Mouse (Mus musculus) thymus, postnatal 4 days (tissue): ENCODE results near the gene Fgl2.
A peak's percentile ranks its signal among the peaks of the same experiment; 100 is the strongest.
"Not testable (repeated sequence)": the region's sequence is repeated elsewhere in the genome, so short reads cannot be mapped to it uniquely, and the experiment has no call there.

Experiments
- DNase-seq: peaks from one replicate; pipeline ENCODE4 v3.0.0; 2021

Gene Fgl2

DNA sequence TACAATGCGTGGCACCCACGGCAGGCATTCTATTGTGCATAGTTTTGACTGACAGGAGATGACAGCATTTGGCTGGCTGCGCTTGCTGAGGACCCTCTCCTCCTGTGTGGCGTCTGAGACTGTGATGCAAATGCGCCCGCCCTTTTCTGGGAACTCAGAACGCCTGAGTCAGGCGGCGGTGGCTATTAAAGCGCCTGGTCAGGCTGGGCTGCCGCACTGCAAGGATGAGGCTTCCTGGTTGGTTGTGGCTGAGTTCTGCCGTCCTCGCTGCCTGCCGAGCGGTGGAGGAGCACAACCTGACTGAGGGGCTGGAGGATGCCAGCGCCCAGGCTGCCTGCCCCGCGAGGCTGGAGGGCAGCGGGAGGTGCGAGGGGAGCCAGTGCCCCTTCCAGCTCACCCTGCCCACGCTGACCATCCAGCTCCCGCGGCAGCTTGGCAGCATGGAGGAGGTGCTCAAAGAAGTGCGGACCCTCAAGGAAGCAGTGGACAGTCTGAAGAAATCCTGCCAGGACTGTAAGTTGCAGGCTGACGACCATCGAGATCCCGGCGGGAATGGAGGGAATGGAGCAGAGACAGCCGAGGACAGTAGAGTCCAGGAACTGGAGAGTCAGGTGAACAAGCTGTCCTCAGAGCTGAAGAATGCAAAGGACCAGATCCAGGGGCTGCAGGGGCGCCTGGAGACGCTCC lies at the start of gene Fgl2:
Gene Fgl2, plus strand, starts transcription at position 150 of the 687 bp plus-strand sequence.
- peak; percentile 41 for DNase-seq

DNA sequence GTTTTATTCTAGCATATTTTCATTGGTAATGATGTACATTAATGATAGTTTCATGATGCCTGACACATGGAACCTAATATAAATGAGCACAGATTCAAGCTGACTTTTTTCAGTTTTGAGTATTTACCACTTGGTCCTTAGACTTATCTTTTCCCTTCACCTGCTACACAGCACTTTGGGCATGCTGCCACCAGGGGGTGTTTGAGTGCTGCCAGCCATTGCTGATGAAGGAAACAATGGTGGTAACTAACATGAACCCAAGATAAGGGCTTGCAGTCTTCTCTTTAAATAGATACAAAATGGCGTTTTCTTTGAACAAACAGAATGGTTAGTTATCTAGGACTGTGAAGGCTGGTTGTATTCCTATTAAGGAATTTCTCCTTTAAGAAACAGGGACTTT lies 45.9 kb upstream of the Fgl2 start:
- peak; percentile 90 for DNase-seq

DNA sequence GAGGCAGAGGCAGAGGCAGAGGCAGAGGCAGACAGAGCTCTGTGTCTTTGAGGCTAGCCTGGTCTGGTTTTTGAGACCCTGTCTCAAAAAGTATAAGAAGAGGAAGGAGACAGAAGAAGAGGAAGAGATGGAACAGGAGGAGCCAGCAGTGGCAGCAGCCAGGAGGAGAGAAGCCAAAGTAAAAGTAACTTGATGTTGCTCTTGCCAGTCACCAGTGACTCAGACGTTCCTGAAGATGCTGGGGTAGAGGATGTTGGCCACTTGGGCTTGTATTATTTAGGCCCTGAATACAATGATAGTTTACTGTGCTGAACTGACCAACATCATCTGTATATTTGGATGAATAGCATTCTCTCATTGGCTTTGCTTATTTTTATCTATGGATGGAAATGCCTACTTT lies 43.9 kb upstream of the Fgl2 start:
- no peak for DNase-seq

DNA sequence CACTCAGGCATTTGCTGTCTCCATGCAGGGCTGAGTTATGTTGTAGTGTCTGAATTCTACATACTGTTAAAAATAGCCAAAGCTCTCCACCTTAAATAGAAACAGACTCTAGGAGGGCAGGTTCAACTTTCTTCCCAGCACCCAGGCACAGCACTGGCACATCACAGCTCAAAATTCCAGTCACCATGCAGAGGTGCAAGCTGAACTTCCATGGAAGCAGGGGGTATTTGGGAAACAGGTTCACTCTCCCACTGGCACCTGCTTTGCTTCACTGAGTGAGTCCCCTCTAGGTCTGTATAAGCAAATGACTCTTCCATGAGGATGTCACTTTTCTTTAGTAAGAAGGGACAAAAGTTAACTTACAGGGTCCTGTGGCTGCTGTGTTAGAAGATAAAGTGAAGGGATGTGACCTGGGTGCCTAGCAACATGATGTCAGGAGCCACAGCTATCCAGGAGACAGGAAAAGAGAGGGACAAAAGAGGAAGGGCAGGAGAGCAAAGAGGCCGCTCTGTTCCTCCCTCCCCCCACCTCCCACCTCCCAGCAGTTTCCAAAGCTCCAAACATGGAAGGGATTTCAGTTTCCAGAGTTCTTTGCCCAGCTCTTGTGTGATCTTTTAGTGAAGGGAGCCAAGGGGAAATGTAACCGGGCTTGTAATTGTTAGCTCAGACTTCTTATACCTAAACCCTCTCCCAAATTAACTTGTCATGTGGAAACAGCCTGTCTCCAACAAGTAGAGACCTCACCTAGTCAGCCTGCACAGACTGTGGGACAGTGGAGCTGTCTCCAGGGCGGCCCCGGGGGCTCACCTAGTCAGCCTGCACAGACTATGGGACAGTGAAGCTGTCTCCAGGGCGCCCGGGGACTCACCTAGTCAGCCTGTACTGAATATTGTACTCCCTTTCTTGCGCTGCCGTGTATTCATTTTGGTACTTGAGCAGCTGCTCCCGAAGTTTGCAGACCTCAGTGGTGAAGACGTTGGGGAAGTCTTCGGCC lies 42.5 kb upstream of the Fgl2 start:
- DNase-seq = no peak

DNA sequence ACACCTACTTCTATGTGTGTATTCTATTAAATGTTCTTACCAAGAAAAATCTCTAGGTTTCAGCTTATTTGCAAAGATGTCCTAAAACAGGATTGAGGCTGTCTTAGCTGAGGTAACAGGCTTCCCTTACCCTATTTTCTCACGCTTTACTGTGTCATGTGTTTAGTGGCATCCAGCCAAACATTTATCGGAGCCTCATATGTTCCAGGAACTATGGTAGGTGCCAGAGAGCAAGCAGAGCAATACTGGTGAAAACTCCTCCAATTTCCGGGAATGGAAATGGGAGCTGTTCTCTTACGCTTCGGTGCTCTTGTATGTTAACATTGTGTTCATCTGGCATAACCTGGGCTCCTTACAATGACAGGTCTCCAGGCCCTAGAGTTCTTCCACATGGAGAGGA lies 40.8 kb upstream of the Fgl2 start:
- no peak for DNase-seq

DNA sequence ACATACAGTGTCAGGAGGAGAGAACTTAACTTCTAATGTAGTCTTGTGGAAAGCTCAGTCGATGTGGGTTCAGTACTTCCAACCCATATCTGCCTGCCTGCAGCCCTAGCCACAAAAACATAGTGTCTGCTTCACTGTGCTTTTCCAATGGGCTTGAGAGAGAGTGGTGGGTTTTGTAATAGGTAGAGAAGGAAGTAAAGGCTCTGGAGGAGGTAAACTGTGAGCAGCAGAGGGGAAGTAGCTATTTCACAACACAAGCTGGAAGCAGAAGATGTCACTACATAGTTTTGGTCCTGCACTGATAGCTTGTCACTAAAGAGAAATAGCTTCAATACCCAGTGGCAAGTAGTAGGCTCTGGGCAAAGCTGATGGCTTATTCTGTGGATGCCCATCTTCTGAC lies 40.3 kb upstream of the Fgl2 start:
- no peak for DNase-seq

DNA sequence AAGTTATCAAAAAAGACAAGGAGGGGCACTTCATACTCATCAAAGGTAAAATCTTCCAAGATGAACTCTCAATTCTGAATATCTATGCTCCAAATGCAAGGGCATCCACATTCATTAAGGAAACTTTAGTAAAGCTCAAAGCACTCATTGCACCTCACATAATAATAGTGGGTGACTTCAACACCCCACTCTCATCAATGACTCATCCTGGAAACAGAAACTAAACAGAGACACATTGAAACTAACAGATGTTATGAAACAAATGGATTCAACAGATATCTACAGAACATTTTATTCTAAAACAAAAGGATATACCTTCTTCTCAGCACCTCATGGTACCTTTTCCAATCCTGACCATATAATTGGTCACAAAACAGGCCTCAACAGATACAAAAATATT lies 30.2 kb upstream of the Fgl2 start:
- not testable (repeated sequence) for DNase-seq

DNA sequence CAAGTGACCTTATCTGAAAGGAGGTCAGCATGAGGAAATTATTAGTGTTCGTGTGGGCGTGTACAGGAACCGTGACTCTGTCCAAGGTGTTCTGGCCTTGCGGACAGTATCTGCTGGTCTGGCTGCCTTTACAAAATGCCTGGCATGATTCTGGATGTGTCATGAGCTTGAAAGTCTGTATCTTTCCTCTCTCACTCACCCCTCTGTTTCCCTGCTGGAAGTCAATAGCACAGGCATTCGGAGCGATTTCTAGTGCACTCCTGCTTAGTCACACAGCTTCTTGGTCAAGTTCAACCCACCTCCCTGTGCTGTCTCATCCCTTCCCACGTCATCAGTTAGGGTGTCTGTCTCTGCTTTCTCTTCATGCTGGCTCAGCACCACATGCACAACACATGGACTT lies 24.1 kb upstream of the Fgl2 start:
- DNase-seq = no peak

DNA sequence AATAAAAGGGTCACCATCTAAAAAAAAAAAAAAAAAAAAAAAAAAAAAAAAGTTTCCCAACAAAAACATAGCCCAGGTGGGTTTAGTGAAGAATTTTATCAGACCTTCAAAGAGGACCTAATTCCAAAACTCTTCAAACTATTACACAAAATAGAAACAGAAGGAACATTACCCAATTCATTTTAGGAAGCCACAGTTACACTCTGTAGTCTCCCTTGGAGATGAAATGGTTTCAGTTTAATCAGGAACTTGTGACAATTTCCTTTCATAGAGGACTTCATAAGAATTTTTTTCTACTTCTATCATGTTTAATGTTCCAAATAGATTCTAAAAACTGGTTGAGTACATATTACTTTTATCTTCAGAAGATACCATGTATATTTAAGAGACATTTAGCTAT lies 20.8 kb upstream of the Fgl2 start:
- no peak for DNase-seq

DNA sequence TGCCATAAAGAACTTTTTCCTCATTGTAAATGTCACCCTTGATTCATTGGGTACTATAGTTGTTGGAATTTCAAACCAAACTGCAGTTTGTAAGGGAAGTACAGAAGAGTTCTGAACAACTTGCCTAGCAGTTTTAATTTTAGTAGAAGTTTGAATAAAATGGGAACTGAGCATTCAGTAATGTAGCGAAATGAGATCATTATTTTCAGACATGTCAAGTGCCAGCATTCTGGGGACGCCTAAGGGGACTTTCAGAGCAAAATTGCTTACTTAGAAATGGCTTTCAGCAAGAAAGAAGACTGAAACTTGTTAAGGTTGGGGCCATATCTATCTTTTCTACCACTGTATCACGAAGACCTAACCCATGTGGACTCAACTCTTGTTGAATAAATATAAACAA lies 13.8 kb upstream of the Fgl2 start:
- no peak for DNase-seq

DNA sequence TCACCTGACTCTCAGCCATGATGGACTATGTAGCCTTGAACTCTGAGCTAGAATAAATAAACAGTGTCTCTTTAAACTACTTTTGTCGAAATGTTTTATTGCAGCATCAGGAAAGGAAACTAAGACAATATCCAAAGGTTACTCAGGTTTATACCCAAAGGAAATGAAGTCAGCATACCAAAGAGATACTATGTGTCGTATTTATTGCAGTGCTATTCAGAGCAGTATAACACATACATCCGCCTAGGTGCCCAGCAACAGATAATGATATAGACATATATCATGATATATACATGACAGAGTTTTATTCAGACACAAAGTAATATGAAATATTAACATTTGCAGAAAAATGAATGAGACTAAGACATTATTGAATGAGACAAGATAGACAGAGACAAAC lies 9.1 kb upstream of the Fgl2 start:
- DNase-seq = no peak

DNA sequence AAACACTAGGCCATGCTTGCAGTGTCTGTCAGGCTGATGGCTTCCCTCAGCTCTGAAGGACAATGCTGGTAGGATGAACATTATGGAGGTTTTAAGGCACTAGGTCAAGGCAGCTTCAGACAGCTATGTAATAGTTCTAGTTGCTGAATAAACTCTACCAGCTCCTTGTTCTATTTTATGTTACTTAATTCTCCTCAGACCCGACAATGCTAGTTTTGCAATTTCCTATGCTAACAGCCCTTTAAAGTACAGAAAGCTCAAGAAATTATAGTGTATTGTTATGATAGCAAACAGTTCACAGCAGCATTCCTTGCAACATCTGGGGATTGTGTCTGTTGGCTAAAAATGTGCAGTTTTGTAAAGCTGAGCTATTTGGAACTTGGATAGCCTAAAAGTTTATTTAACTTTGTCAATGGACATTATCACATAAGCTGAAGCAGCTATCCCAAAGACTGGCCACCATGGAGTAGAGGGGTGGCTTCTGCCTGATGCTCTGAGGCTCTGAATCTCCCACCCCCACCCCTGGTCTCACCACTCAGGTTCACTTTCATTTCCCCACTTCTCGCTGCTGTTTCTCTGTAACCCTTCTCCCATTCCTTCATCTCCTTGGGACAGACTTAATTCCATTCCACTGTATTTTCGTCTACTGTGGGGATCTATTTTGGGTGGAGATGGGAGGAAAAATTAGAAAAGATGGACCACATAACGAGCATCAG lies 5.9 kb upstream of the Fgl2 start:
- no peak for DNase-seq

DNA sequence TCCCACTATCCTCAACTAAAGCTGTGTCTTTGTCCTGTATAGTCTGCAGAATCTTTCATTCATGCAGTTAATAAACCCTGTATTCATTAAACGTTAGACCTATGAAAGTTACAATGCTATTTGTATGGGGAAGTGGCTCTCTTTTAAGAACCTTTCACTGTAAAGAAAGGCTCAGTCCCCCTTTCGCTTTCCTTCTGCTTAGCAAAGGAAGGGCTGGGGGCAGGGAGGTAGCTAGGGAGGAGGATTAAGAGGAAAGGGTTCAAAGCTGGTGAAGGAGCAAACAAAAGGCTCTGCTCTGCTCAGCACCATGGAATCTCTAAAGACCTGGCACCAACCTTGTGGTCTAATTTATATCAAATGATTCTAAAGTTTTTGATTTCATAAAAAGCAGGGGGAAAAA lies 4.9 kb upstream of the Fgl2 start:
- DNase-seq = no peak

DNA sequence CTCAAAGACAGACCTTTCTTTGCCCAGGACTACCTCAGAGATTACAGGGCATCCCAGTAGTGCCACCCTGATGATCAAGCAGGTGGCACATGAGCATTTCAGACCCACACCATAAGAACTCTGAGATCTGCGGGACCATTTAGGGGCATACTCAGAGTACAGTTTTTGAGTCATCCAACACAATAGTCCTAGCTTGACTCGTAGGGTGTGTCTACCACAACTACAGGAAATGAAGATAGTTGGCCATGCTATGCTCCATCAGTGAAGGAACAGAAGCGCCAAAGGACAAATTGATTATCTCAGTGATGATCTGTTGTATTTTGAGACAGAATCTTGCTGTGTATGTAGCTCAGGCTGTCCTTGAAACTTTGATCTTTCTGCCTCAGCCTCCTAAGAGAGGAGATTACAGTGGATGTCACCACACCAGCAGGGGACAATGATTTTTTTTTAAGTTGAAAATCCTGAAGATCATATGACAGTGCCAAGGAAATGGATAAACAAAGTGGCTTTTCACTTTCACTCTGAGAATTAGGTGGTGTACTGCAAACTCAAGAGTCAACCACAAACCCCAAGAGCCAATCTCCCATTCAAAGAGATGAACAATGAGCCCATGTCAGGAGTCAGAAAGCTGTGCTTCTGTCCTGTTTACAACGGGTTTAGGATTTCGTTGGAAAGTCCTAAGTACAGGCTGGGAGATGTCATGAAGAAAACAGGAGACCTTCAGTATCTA lies 2.1 kb upstream of the Fgl2 start:
- DNase-seq = no peak

DNA sequence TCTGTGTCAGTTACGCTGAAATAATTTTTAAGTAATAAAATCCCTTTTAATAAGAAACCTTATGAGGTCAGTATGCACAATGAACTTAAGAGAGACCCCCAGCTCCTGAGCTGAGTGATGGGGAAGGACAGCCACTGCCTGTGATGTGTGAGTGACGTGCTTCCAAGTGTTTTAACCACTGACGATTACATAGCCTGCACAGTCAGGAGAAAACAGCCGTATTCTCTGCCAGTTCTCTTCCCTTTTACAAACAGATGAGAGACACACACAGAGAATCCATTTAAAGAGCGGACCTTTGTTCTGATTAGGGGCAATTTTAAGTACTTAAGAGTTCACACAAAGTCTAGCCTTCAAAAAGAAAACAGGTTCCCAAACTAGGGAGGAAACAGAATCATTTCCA lies 522 bp upstream of the Fgl2 start:
- no peak for DNase-seq

DNA sequence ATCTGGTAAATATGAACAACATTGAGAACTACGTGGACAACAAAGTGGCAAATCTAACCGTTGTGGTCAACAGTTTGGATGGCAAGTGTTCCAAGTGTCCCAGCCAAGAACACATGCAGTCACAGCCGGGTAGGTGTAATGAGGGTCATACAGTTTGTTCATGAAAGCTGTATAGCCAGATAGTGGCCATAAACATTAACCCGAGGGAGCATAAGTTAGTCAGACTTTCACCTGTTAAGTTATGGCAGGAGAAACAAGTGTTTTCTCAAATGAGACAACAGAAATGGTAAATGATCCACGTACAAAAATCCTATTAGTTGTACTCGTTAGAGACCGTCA lies 707 bp downstream of the Fgl2 start:
- DNase-seq = no peak

DNA sequence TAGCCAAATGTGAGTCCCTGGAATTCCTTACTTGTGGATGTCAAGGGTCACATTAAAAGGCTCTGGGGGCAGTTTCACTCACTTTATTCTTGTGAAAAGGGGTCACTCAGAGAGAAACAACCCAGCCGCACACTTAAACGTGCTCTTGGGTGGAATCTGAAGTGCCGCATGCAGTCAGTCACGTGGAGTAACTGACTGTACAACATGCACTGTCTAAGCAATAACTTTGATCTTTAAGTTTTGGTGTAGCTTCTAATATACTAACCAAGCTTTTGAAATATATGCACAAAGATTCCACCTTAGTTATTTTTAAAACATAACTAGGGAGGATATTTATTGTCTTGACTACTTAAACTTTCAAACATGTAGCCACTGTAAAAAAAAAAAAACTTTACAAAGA lies 4.5 kb downstream of the Fgl2 start:
- DNase-seq = no peak

DNA sequence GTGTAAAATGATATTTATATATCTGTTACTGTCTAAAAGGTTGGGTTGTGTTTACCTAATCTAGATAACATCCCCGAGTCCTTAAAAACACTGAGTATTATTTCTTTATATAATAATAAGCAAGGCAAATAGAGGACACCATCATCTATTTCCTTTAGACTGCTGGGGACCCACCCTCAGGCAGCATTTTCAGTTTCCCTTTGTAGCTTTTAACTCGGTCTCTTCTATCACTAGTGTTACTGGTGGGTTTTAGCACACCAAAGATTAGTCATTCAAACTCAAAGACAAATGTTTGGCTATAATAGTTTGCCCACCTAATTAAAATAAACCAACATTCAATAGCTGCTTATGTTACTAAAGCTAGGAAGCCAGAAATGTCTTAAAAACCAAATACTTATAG lies 6.0 kb downstream of the Fgl2 start:
- no peak for DNase-seq

DNA sequence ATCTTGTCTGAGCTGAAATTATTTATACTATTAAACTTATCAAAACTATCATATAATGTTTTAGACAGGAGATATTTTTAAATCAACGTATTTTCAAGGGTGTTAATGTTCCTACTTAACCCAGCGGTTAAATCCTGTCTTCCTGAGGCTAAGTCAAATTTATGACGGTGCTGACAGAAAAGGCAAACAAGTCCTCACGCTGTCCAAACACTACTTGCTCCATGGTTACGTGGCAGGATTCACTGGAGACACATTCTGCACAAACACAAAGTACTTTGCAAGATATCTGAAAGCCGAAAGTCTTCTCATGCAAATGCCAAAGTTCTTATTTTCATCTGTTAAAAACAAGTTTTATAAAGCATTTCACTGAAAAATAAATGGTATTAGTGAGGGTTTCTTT lies 9.5 kb downstream of the Fgl2 start:
- DNase-seq = no peak

DNA sequence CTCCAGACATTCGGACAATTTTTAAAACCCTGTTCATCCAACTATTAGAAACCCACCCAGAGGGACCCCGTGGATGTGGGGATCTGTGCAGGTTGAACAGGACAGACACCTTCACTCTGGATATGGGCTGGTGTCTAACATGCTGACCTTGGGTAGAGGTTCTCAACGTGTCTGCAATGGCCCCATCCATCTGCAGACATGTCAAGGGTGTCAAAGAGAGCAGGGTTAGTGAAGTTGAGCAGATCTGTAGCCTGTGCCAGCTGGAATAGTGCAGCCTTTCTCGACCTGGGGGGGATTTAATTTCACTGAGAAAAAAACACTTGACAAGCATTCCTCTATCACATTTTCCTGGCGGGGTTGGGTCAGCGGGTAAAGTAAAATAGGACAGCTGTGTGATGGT lies 10.2 kb downstream of the Fgl2 start:
- no peak for DNase-seq

DNA sequence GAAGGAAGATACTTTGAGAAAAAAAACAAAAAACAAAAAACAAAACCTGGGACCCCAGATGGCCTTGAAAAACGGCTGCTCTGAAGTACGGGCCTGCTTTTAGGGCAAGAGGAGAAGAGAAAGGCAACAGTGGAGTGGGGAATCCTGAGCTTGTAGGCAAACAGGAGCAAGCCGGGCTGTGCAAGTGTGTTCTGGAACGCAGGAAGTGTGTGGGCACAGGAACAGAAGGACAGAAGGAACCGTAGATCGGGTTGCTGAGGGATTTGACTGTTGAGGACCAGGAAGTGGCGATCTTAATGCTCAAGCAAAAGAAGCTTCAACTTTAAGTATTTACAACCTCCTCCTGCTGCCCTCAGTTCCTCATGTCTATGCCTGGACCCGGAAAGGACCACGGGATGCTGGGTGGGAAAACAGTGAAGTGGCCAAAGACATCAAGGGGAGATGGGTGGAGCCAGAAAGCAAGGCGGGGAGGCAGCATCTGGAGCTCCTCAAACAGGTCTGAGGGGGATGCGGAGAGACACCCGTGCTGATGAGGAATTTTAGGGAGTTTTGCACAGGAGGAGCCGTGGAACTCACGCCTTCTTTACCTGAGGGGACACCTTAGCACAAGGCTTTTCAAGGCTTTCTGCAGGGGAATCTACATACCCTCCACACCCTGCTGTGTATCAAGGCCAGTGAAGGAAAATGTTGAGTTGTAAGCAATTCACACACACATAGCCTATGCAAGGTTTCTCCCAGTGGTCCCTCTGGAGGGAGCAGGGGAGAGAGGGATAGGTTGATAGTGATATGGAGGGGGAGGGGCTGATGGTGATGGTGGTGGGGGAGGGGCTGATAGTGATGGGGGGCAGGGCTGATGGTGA lies 11.2 kb downstream of the Fgl2 start:
- DNase-seq = no peak
